Mouse (Mus musculus): ENCODE data around the gene Tceal3. TPM values are rescaled to one million over a fixed set of nuclear protein-coding genes. Genes with fewer than 3 reads are reported as not detected.
"Not testable (repeated sequence)": the region's sequence is repeated elsewhere in the genome, so short reads cannot be mapped to it uniquely, and the experiment has no call there.

Tceal3 gene
- polyA plus RNA-seq, 1 experiment from 2014 or later: 9.9 TPM

DNA sequence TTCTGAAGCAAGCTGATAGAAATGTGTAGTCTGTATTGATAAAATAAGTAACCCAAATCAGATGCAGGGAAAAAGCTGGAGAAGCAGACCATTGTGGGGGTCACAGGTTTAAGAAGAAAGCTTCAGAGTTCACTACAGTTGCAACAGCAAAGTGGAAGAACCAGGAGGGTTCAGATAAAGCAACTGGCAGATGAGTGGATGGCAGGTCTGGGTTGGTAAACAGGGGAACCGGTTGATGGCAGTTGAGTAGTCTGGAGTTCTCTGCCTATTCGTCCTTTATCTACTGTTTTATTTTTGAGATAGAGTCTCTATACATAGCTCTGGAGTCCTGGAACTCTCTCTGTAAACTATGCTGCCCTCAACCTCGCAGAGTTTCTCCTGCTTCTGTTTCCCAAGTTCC is 90.3 kb downstream of the Tceal3 start:
- Histone ChIP-seq H3K4me2 (no peak overlapping the region), H3K9ac (ENCODE audit: low read length) (no peak overlapping the region), H3K27ac (ENCODE audit: low read depth, low read length) (no peak overlapping the region), H3K4me1 (ENCODE audit: control insufficient read depth, insufficient read depth, low read length) (no peaks in the 10 kb centered on the region), H3K4me3 (ENCODE audit: low read depth, low read length) (no peak overlapping the region), H3K27me3 (ENCODE audit: control insufficient read depth, insufficient read depth, low read length) (no peaks in the 10 kb centered on the region), H3K36me3 (ENCODE audit: control insufficient read depth, insufficient read depth, low read length) (no peaks in the 10 kb centered on the region), H3K9me3 (ENCODE audit: control insufficient read depth, low read length) (no peaks in the 10 kb centered on the region)
- DNase-seq (ENCODE audit: low spot score, missing footprints) (no peak), ATAC-seq (ENCODE audit: low FRiP score) (no peak)
- WGBS: 72% methylated on average over 3 of the region's 3 CpGs

DNA sequence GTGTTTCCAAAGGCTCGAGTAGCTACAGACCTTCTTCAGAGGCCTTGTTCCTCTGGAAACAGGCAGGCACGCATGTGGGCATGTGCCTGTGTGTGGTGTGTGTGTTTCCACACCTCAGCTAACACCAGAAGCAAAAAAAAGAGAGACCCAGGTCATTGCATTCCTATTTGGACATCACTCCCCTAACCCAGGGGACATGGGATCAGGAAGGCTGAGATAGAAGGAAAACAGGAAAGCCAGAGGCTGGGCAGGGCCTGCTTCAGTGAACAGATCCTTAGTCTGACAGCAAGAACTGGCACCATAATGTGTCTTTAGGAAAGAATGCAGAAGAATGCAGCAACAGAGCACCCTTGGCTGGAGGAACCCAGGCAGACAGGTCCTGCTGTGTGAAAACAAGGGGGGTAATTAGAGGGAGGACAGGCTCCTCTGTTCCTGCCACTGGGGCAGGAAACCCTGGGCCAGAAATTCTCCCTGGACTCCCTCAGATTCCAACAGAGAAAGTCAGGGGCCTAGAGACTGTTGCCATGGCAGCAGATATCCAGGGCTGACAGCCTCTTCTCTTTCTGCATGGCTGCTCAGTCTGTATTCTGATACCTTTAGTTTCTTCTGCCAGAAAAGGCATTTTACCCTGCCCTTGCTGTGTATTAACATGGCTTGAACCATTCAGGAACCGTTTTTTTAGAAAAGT is 101.1 kb downstream of the Tceal3 start:
- H3K9me3 ChIP-seq (ENCODE audit: control insufficient read depth, low read length); H3K36me3 ChIP-seq (ENCODE audit: control insufficient read depth, insufficient read depth, low read length); H3K4me3 ChIP-seq (ENCODE audit: low read depth, low read length); H3K4me1 ChIP-seq (ENCODE audit: control insufficient read depth, insufficient read depth, low read length); H3K27ac ChIP-seq (ENCODE audit: low read depth, low read length); H3K4me2 ChIP-seq; H3K27me3 ChIP-seq (ENCODE audit: control insufficient read depth, insufficient read depth, low read length); H3K9ac ChIP-seq (ENCODE audit: low read length): not testable (repeated sequence)
- peak; percentile 83 for DNase-seq (ENCODE audit: low spot score, missing footprints)
- ATAC-seq (ENCODE audit: low FRiP score): peak; percentile 93
- WGBS: 15% methylated on average over 3 of the region's 3 CpGs

DNA sequence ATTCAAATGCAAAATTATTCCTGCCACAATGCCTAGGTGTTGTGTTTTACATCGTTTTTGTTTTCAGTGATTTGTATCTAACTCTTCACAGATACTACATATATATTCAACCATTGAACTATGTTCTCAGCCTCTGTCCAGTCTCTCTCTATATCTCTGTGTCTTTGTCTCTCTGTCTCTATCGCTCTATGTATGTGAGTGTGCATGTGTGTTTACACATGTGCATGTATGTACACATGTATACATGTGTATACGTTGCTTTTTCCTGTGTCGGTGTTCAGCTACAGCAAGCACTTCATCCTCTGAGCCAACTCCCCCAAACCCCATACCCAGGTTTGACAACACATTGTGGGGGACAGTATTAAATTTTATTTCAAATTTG is 101.6 kb downstream of the Tceal3 start:
- ATAC-seq (ENCODE audit: low FRiP score) (peak; percentile 63; the same call in 1 of the 2 replicates), DNase-seq (ENCODE audit: low spot score, missing footprints) (no peak)
- Histone ChIP-seq H3K27ac (ENCODE audit: low read depth, low read length) (no peak overlapping the region), H3K9ac (ENCODE audit: low read length) (no peak overlapping the region), H3K27me3 (ENCODE audit: control insufficient read depth, insufficient read depth, low read length) (no peaks in the 10 kb centered on the region), H3K4me2 (no peak overlapping the region), H3K9me3 (ENCODE audit: control insufficient read depth, low read length) (no peaks in the 10 kb centered on the region), H3K36me3 (ENCODE audit: control insufficient read depth, insufficient read depth, low read length) (no peaks in the 10 kb centered on the region), H3K4me3 (ENCODE audit: low read depth, low read length) (no peak overlapping the region), H3K4me1 (ENCODE audit: control insufficient read depth, insufficient read depth, low read length) (peaks cover 2% of the 10 kb centered on the region; the same call in 1 of the 2 replicates)
- 63% methylated on average over 4 of the region's 4 CpGs for WGBS

DNA sequence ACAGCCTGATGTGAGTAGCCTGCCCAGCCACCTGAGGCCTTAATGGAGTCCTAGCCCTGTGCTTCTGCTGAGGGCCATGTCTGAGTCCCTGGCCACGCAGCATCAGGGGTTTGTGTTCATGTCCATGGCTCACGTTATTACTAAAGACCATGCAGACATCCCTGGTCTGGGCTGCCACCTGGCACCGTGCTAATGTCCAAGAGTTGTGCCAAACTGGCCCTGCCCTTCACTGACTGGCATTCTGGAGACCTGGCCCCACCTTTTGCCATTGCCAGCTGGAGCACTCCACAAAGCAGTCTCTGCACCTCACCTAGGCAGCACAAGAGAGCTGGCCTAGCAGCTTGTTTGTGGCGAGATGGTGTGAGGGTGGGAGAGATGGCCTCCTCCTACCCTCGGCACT is 102.6 kb downstream of the Tceal3 start:
- H3K9ac ChIP-seq (ENCODE audit: low read length): no peak overlapping the region
- 0 out of 2 replicates have a peak, but pooled peaks have one; percentile 16 for ATAC-seq (ENCODE audit: low FRiP score)
- no peaks in the 10 kb centered on the region for H3K9me3 ChIP-seq (ENCODE audit: control insufficient read depth, low read length)
- H3K27ac ChIP-seq (ENCODE audit: low read depth, low read length): no peak overlapping the region
- H3K4me3 ChIP-seq (ENCODE audit: low read depth, low read length): no peak overlapping the region
- no peak overlapping the region for H3K4me2 ChIP-seq
- H3K4me1 ChIP-seq (ENCODE audit: control insufficient read depth, insufficient read depth, low read length): peaks cover 2% of the 10 kb centered on the region; the same call in 1 of the 2 replicates
- no peaks in the 10 kb centered on the region for H3K36me3 ChIP-seq (ENCODE audit: control insufficient read depth, insufficient read depth, low read length)
- no peaks in the 10 kb centered on the region for H3K27me3 ChIP-seq (ENCODE audit: control insufficient read depth, insufficient read depth, low read length)
- WGBS: 76% methylated on average over 5 of the region's 5 CpGs
- no peak for DNase-seq (ENCODE audit: low spot score, missing footprints)

DNA sequence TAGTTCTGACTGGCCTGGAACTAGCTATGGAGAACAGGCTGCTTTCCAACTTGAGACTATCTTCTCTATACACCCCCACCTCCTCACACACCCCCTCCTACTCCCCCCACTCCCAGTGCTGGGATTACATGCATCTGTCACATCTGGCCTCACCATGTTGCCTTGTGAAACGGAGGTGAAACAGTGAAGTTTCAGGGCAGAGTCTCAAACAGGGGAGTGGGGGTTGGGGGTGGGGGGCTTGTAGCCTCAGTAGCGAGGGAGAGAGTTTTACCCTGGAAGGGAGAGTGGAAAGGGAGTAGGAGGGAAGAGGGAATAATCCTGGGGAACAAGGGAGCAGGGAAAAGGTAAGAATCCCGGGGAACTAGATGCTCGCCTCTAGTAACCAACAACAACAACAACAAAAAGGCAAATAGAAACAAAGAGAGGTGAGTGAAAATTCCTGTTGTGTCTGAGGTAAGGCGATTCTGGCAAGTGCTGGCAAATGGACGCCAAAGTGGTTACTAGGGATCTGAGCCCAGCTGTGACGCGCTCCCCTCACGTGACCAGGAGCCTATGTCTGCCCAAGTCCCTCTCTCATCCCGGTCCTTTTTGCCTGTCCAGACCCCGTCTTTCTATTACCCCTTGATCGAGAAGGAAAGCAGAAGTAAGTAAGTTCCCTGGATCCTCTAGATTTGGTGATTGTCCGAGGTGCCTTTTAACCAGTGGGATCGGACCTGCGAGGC is 117.0 kb downstream of the Tceal3 start, which contains the start of gene Tceal1:
Gene Tceal1 (plus strand): TSS at position 537 of the 722 bp plus-strand sequence.
- Histone ChIP-seq H3K4me2 (peak within 1 kb of the TSS; percentile 53), H3K9me3 (ENCODE audit: control insufficient read depth, low read length) (no peaks in the 10 kb centered on the region), H3K36me3 (ENCODE audit: control insufficient read depth, insufficient read depth, low read length) (no peaks in the 10 kb centered on the region), H3K27me3 (ENCODE audit: control insufficient read depth, insufficient read depth, low read length) (no peaks in the 10 kb centered on the region; the same call in 1 of the 2 replicates), H3K4me1 (ENCODE audit: control insufficient read depth, insufficient read depth, low read length) (no peaks in the 10 kb centered on the region), H3K27ac (ENCODE audit: low read depth, low read length) (peak within 1 kb of the TSS; percentile 71), H3K4me3 (ENCODE audit: low read depth, low read length) (peak within 1 kb of the TSS; percentile 49), H3K9ac (ENCODE audit: low read length) (peak within 1 kb of the TSS; percentile 71)
- peak; percentile 92 for ATAC-seq (ENCODE audit: low FRiP score)
- no peak for DNase-seq (ENCODE audit: low spot score, missing footprints)
- 17% methylated on average over 15 of the region's 15 CpGs for WGBS

DNA sequence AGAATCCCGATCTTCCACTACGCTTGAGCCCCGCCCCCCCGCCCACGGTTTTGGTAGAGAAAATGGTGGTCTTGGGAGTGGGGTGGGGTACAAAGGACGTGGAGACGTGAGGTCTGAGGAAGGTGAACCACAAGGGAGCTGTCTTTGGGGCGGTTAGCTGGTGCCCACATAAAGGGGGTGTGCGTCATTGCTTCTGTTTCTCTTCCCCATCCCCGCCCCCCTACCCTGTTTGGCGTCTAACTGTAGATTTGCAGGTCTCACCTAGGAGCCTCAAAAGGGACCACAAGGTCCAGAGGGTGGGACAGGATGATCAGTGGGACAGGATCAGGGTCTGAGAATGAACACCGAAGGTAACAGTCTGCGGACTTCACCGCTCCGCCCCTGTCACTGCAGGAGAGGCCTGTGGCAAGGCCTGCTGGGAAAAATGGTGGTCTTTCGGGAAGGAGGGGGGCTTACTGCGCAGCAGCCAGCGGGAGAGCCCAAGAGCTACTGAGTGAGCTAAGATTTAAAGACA is 117.6 kb downstream of the Tceal3 start:
- Histone ChIP-seq H3K27me3 (ENCODE audit: control insufficient read depth, insufficient read depth, low read length) (no peaks in the 10 kb centered on the region; the same call in 1 of the 2 replicates), H3K4me1 (ENCODE audit: control insufficient read depth, insufficient read depth, low read length) (no peaks in the 10 kb centered on the region), H3K9ac (ENCODE audit: low read length) (peak overlapping the region; percentile 71), H3K27ac (ENCODE audit: low read depth, low read length) (peak overlapping the region; percentile 71), H3K4me3 (ENCODE audit: low read depth, low read length) (peak overlapping the region; percentile 49), H3K9me3 (ENCODE audit: control insufficient read depth, low read length) (no peaks in the 10 kb centered on the region), H3K36me3 (ENCODE audit: control insufficient read depth, insufficient read depth, low read length) (no peaks in the 10 kb centered on the region), H3K4me2 (peak overlapping the region; percentile 53)
- 15% methylated on average over 16 of the region's 18 CpGs for WGBS
- peak; percentile 94 for DNase-seq (ENCODE audit: low spot score, missing footprints)
- peak; percentile 90 for ATAC-seq (ENCODE audit: low FRiP score)

DNA sequence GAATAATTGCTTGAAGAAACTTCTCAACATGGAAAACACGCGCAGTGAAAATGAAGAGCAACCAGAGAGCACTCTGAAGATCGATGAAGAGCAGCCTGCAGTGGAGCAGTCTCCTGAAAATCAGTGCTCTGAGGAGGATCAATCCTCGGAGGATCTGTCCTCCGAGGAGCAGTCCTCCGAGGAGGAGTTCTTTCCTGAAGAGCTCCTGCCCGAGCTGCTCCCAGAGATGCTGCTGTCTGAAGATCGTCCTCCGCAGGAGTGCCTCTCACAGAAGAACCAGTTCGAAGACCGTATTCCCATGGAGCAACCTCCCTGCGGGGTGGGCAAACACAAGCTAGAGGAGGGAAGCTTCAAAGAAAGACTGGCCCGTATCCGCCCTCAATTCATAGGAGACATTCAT is 118.1 kb downstream of the Tceal3 start:
- 22% methylated on average over 14 of the region's 14 CpGs for WGBS
- peak; percentile 52 for ATAC-seq (ENCODE audit: low FRiP score)
- no peaks in the 10 kb centered on the region for H3K9me3 ChIP-seq (ENCODE audit: control insufficient read depth, low read length)

DNA sequence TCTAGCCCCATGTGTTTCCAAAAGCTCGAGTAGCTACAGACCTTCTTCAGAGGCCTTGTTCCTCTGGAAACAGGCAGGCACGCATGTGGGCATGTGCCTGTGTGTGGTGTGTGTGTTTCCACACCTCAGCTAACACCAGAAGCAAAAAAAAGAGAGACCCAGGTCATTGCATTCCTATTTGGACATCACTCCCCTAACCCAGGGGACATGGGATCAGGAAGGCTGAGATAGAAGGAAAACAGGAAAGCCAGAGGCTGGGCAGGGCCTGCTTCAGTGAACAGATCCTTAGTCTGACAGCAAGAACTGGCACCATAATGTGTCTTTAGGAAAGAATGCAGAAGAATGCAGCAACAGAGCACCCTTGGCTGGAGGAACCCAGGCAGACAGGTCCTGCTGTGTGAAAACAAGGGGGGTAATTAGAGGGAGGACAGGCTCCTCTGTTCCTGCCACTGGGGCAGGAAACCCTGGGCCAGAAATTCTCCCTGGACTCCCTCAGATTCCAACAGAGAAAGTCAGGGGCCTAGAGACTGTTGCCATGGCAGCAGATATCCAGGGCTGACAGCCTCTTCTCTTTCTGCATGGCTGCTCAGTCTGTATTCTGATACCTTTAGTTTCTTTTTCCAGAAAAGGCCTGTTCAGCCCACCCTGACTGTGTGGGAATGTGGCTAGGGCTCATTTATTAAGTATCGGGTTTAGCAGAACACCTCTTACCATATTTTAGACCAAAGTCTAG is 124.3 kb downstream of the Tceal3 start:
- H3K4me1 ChIP-seq (ENCODE audit: control insufficient read depth, insufficient read depth, low read length); H3K9me3 ChIP-seq (ENCODE audit: control insufficient read depth, low read length); DNase-seq (ENCODE audit: low spot score, missing footprints); H3K4me3 ChIP-seq (ENCODE audit: low read depth, low read length); H3K27ac ChIP-seq (ENCODE audit: low read depth, low read length); H3K4me2 ChIP-seq; H3K36me3 ChIP-seq (ENCODE audit: control insufficient read depth, insufficient read depth, low read length); H3K9ac ChIP-seq (ENCODE audit: low read length); H3K27me3 ChIP-seq (ENCODE audit: control insufficient read depth, insufficient read depth, low read length): not testable (repeated sequence)
- WGBS: 27% methylated on average over 3 of the region's 3 CpGs
- peak; percentile 91 for ATAC-seq (ENCODE audit: low FRiP score)

More for the DNA sequence above, 118.1 kb downstream of the Tceal3 start:
- peak overlapping the region; percentile 53 for H3K4me2 ChIP-seq
- no peak for DNase-seq (ENCODE audit: low spot score, missing footprints)
- peak overlapping the region; percentile 71 for H3K9ac ChIP-seq (ENCODE audit: low read length)
- H3K4me1 ChIP-seq (ENCODE audit: control insufficient read depth, insufficient read depth, low read length): no peaks in the 10 kb centered on the region
- H3K27ac ChIP-seq (ENCODE audit: low read depth, low read length): peak overlapping the region; percentile 71; the same call in 1 of the 2 replicates
- no peaks in the 10 kb centered on the region for H3K36me3 ChIP-seq (ENCODE audit: control insufficient read depth, insufficient read depth, low read length)
- H3K27me3 ChIP-seq (ENCODE audit: control insufficient read depth, insufficient read depth, low read length): no peaks in the 10 kb centered on the region; the same call in 1 of the 2 replicates
- H3K4me3 ChIP-seq (ENCODE audit: low read depth, low read length): peak overlapping the region; percentile 49

Data from midbrain, embryonic 11.5 days (tissue).